Mouse (Mus musculus): ENCODE results near the gene Filip1l.

GRCm38 (mm10) chr16:57378631-57379330, 25.9 kb downstream of the Filip1l start:
- TF ChIP-seq CTCF (IDR thresholded peaks at IDR 0.05; ENCODE audit: borderline replicate concordance, insufficient read depth, low read length) (no peak), POLR2A (IDR thresholded peaks at IDR 0.05; ENCODE audit: low read depth, low read length) (no peak)
